Mouse (Mus musculus) kidney, adult 2 months (tissue): ENCODE measurements around the gene Scarb1. TPM values are rescaled to one million over a fixed set of nuclear protein-coding genes. Genes with fewer than 3 reads are reported as not detected.
"Not testable (repeated sequence)": the region's sequence is repeated elsewhere in the genome, so short reads cannot be mapped to it uniquely, and the experiment has no call there.

Experiments used
- DNase-seq: peaks from one replicate; pipeline ENCODE4 v3.0.0; 2021
- H3K27ac ChIP-seq: fragments of 200-500 bp; 2 replicates; pipeline ENCODE4 v1.5.1; 2012; ENCODE audit warnings: low read depth, low read length, control low read depth, inconsistent platforms; ENCODE audit not compliant: insufficient read depth
- H3K27me3 ChIP-seq: fragments of 200-500 bp; replicated peaks from 2 replicates; pipeline ENCODE4 v1.6.1; 2012; ENCODE audit warnings: mild to moderate bottlenecking, moderate library complexity, low read length, inconsistent platforms; ENCODE audit not compliant: control insufficient read depth, insufficient read depth
- H3K36me3 ChIP-seq: fragments of 200-500 bp; 2 replicates; pipeline ENCODE4 v1.6.1; 2012; ENCODE audit warnings: mild to moderate bottlenecking, moderate library complexity, low read length, inconsistent platforms; ENCODE audit not compliant: control insufficient read depth, insufficient read depth
- H3K4me1 ChIP-seq: fragments of 200-500 bp; 2 replicates; pipeline ENCODE4 v1.6.1; 2011; ENCODE audit warnings: low read length; ENCODE audit not compliant: control insufficient read depth, insufficient read depth
- H3K4me3 ChIP-seq: fragments of 200-500 bp; 2 replicates; pipeline ENCODE4 v1.5.1; 2011; ENCODE audit warnings: mild to moderate bottlenecking, low read depth, low read length, control low read depth; ENCODE audit not compliant: insufficient read depth
- CTCF ChIP-seq: fragments of 200-500 bp; conservative IDR thresholded peaks from 2 replicates; pipeline ENCODE4 v1.5.1; 2011; ENCODE audit warnings: low read depth, mild to moderate bottlenecking, control low read depth, low read length, moderate library complexity, mixed read lengths; ENCODE audit not compliant: insufficient read depth, insufficient read length
- POLR2A ChIP-seq: fragments of 200-500 bp; IDR thresholded peaks from one replicate; pipeline ENCODE4 v1.6.1; 2011; ENCODE audit warnings: low read depth, low read length, control low read depth
- WGBS: fragments of 180-500 bp; shearing (Covaris S2); methylation state at CpG from one replicate; pipeline ENCODE4 v1.1.7; 2018; 5-methylcytosine and 5-hydroxymethylcytosine counted together
- polyA plus RNA-seq: library from polyadenylated mRNA; depleted of rRNA; stranded (reverse); fragments of >200 nt; gene quantifications from 2 replicates; pipeline ENCODE4 v1.2.3, GENCODE M21; 2012; rRNA removed

Gene Scarb1
- polyA plus RNA-seq: 35.5 and 42.8 TPM in 2 replicates

GRCm38 (mm10) chr5:125340547-125341262 is at the start of gene Scarb1:
Gene Scarb1 (minus strand): TSS chr5:125341094.
- peak within 1 kb of the TSS; percentile 96 for H3K4me3 ChIP-seq
- H3K4me1 ChIP-seq: no peaks in the 10 kb centered on the region
- H3K27me3 ChIP-seq: no peaks in the 10 kb centered on the region
- peak; percentile 91 for DNase-seq
- TF ChIP-seq CTCF (0 out of 2 replicates have a peak, but pooled peaks have one; percentile 13), POLR2A (peak; percentile 24)
- WGBS: 1% methylated on average over 42 of the region's 42 CpGs
- no peaks in the 10 kb centered on the region for H3K36me3 ChIP-seq
- H3K27ac ChIP-seq: peak within 1 kb of the TSS; percentile 2

- Histone ChIP-seq H3K4me1 (peaks cover 30% of the 10 kb centered on the region; the same call in 1 of the 2 replicates), H3K27me3 (no peaks in the 10 kb centered on the region), H3K27ac (peak within 1 kb of the TSS; percentile 100), H3K4me3 (peak within 1 kb of the TSS; percentile 98), H3K36me3 (peaks cover 15% of the 10 kb centered on the region)
- TF ChIP-seq CTCF: no peak
- TF ChIP-seq POLR2A: peak; percentile 99
- WGBS: under 1% methylated on average over 69 of the region's 69 CpGs
- peak; percentile 97 for DNase-seq
Measured at GRCm38 (mm10) chr5:125389579-125390441, 48.9 kb upstream of the Scarb1 start, which contains the start of gene Ubc. Gene Ubc (minus strand): TSS chr5:125390202.

- peak within 1 kb of the TSS; percentile 98 for H3K4me3 ChIP-seq
- DNase-seq: peak; percentile 92
- peak within 1 kb of the TSS; percentile 100 for H3K27ac ChIP-seq
- no peaks in the 10 kb centered on the region for H3K27me3 ChIP-seq
- peaks cover 17% of the 10 kb centered on the region for H3K36me3 ChIP-seq
- peaks cover 30% of the 10 kb centered on the region for H3K4me1 ChIP-seq
- TF ChIP-seq POLR2A (peak; percentile 72), CTCF (no peak; the same call in 1 of the 2 replicates)
- under 1% methylated on average over 41 of the region's 41 CpGs for WGBS
Measured at GRCm38 (mm10) chr5:125389131-125389578, 48.3 kb upstream of the Scarb1 start, which contains the start of gene Gm10382. Gene Gm10382 (plus strand): TSS chr5:125389322.

GRCm38 (mm10) chr5:125388358-125389092 is 47.6 kb upstream of the Scarb1 start:
- no peak for TF ChIP-seq CTCF
- TF ChIP-seq POLR2A: no peak

GRCm38 (mm10) chr5:125387295-125387694 is 46.4 kb upstream of the Scarb1 start:
- Histone ChIP-seq H3K4me1 (peaks cover 18% of the 10 kb centered on the region), H3K4me3 (peak overlapping the region; percentile 39; the same call in 1 of the 2 replicates), H3K36me3 (peaks cover 19% of the 10 kb centered on the region)
- H3K27ac ChIP-seq, H3K27me3 ChIP-seq, DNase-seq: not testable (repeated sequence)
- WGBS: 49% methylated on average over 5 of the region's 6 CpGs

More at GRCm38 (mm10) chr5:125388358-125389092, 47.6 kb upstream of the Scarb1 start:
- DNase-seq: peak; percentile 26
- Histone ChIP-seq H3K27ac (peak overlapping the region; percentile 100), H3K4me1 (peaks cover 25% of the 10 kb centered on the region), H3K27me3 (no peaks in the 10 kb centered on the region), H3K36me3 (peaks cover 18% of the 10 kb centered on the region), H3K4me3 (peak overlapping the region; percentile 98)
- 2% methylated on average over 13 of the region's 13 CpGs for WGBS

- WGBS: 24% methylated on average over 8 of the region's 8 CpGs
- Histone ChIP-seq H3K4me3 (peak overlapping the region; percentile 15), H3K4me1 (peaks cover 8% of the 10 kb centered on the region), H3K27ac (no peak overlapping the region), H3K36me3 (peaks cover 19% of the 10 kb centered on the region), H3K27me3 (no peaks in the 10 kb centered on the region)
- TF ChIP-seq CTCF (no peak), POLR2A (peak; percentile 12)
- DNase-seq: peak; percentile 50
Measured at GRCm38 (mm10) chr5:125385215-125385940, 44.5 kb upstream of the Scarb1 start.
